Mouse (Mus musculus) urinary bladder, adult 18-20 months (tissue): ENCODE results near the gene Ccdc186.

Experiments used
- DNase-seq, 2 experiments: peaks; one replicate each; pipeline ENCODE4 v3.0.0; 2022; ENCODE audit warnings: low spot score in 2 of 2, mixed read lengths in 2 of 2

The Ccdc186 gene

GRCm38 (mm10) chr19:56821798-56822447 lies at the start of gene Ccdc186:
Ccdc186 (minus strand) TSS chr19:56822190.
- peak; percentile 92 to 93 for DNase-seq

GRCm38 (mm10) chr19:56867701-56868100 lies 45.7 kb upstream of the Ccdc186 start:
- no peak for DNase-seq

- no peak for DNase-seq
These were observed 34.5 kb upstream of the Ccdc186 start for GRCm38 (mm10) chr19:56856455-56856854.

GRCm38 (mm10) chr19:56852590-56852989 lies 30.6 kb upstream of the Ccdc186 start:
- no peak for DNase-seq

- DNase-seq, result no peak
These were observed 21.0 kb upstream of the Ccdc186 start for GRCm38 (mm10) chr19:56842974-56843373.

GRCm38 (mm10) chr19:56838942-56839706 lies 17.1 kb upstream of the Ccdc186 start:
- DNase-seq, result no peak

GRCm38 (mm10) chr19:56835340-56835739 lies 13.3 kb upstream of the Ccdc186 start:
- no peak for DNase-seq

- no peak for DNase-seq
These were observed 8.2 kb upstream of the Ccdc186 start for GRCm38 (mm10) chr19:56830163-56830562.

- DNase-seq, result no peak
These were observed 7.3 kb upstream of the Ccdc186 start for GRCm38 (mm10) chr19:56829267-56829666.

GRCm38 (mm10) chr19:56828305-56828704 lies 6.3 kb upstream of the Ccdc186 start:
- no peak for DNase-seq

GRCm38 (mm10) chr19:56826047-56826631 lies 4.1 kb upstream of the Ccdc186 start, which contains the start of gene Tdrd1:
Tdrd1 (plus strand) TSS chr19:56826209.
- DNase-seq, result peak in 1 of 2 experiments; percentile 8

- DNase-seq, result no peak
These were observed 452 bp upstream of the Ccdc186 start for GRCm38 (mm10) chr19:56822448-56822836.

- no peak for DNase-seq
These were observed 771 bp downstream of the Ccdc186 start for GRCm38 (mm10) chr19:56821040-56821797.

GRCm38 (mm10) chr19:56817851-56818526 lies 4.0 kb downstream of the Ccdc186 start:
- DNase-seq, result no peak

- no peak for DNase-seq
These were observed 8.6 kb downstream of the Ccdc186 start for GRCm38 (mm10) chr19:56813360-56813759.

- DNase-seq, result peak; percentile 35 to 42
These were observed 10.4 kb downstream of the Ccdc186 start for GRCm38 (mm10) chr19:56811590-56811989.

GRCm38 (mm10) chr19:56810641-56811146 lies 11.3 kb downstream of the Ccdc186 start:
- DNase-seq, result no peak

GRCm38 (mm10) chr19:56808771-56809170 lies 13.2 kb downstream of the Ccdc186 start:
- no peak for DNase-seq

- no peak for DNase-seq
These were observed 14.9 kb downstream of the Ccdc186 start for GRCm38 (mm10) chr19:56807122-56807521.

GRCm38 (mm10) chr19:56805366-56805765 lies 16.6 kb downstream of the Ccdc186 start:
- no peak for DNase-seq

- DNase-seq, result no peak
These were observed 19.6 kb downstream of the Ccdc186 start for GRCm38 (mm10) chr19:56802352-56802746.
